Mouse (Mus musculus): Measurements from ENCODE around the gene Tsfm. TPM values are rescaled to one million over a fixed set of nuclear protein-coding genes. Genes with fewer than 3 reads are reported as not detected.
A peak's percentile ranks its signal among the peaks of the same experiment; 100 is the strongest.

The Tsfm gene
- polyA plus RNA-seq, 1 experiment, result not detected

- peak overlapping the region; percentile 75 for H3K4me3 ChIP-seq (ENCODE audit: insufficient read depth, low read depth, low read length)
- peaks cover 28% of the 10 kb centered on the region for H3K4me1 ChIP-seq (ENCODE audit: control insufficient read depth, insufficient read depth, low read length)
- WGBS, result under 1% methylated on average over 52 of the region's 57 CpGs
- peak overlapping the region; percentile 98 for H3K27ac ChIP-seq (ENCODE audit: insufficient read depth, low read depth, low read length)
- no peak; the same call in 1 of the 2 replicates for TF ChIP-seq POLR2A (IDR thresholded peaks at IDR 0.05; ENCODE audit: insufficient read depth, low read depth, low read length)
Measured at GRCm38 (mm10) chr10:126979636-126980151, 50.9 kb downstream of the Tsfm start.

- H3K27ac ChIP-seq (ENCODE audit: insufficient read depth, low read depth, low read length), result peak overlapping the region; percentile 98
- peak overlapping the region; percentile 75 for H3K4me3 ChIP-seq (ENCODE audit: insufficient read depth, low read depth, low read length)
- under 1% methylated on average over 62 of the region's 62 CpGs for WGBS
- peaks cover 22% of the 10 kb centered on the region for H3K4me1 ChIP-seq (ENCODE audit: control insufficient read depth, insufficient read depth, low read length)
- TF ChIP-seq POLR2A (IDR thresholded peaks at IDR 0.05; ENCODE audit: insufficient read depth, low read depth, low read length) (no peak), CTCF (IDR thresholded peaks at IDR 0.05; ENCODE audit: insufficient read depth, low read depth, low read length) (no peak)
Measured at GRCm38 (mm10) chr10:126979121-126979635, 51.5 kb downstream of the Tsfm start.

GRCm38 (mm10) chr10:126978277-126978994 lies 52.2 kb downstream of the Tsfm start, which contains the start of gene Ctdsp2:
Gene Ctdsp2, plus strand, starts transcription at chr10:126978717.
- WGBS, result under 1% methylated on average over 55 of the region's 56 CpGs

GRCm38 (mm10) chr10:126977076-126977475 lies 53.6 kb downstream of the Tsfm start:
- no peak for TF ChIP-seq POLR2A (IDR thresholded peaks at IDR 0.05; ENCODE audit: insufficient read depth, low read depth, low read length)
- TF ChIP-seq CTCF (IDR thresholded peaks at IDR 0.05; ENCODE audit: insufficient read depth, low read depth, low read length), result no peak
- Histone ChIP-seq H3K4me1 (ENCODE audit: control insufficient read depth, insufficient read depth, low read length) (peaks cover 16% of the 10 kb centered on the region), H3K4me3 (ENCODE audit: insufficient read depth, low read depth, low read length) (no peak overlapping the region), H3K27ac (ENCODE audit: insufficient read depth, low read depth, low read length) (no peak overlapping the region)
- WGBS, result 65% methylated on average over 4 of the region's 4 CpGs

More at GRCm38 (mm10) chr10:126978277-126978994, 52.2 kb downstream of the Tsfm start, which contains the start of gene Ctdsp2:
- peak within 1 kb of the TSS; percentile 98 for H3K27ac ChIP-seq (ENCODE audit: insufficient read depth, low read depth, low read length)
- H3K4me1 ChIP-seq (ENCODE audit: control insufficient read depth, insufficient read depth, low read length), result peaks cover 17% of the 10 kb centered on the region
- TF ChIP-seq CTCF (IDR thresholded peaks at IDR 0.05; ENCODE audit: insufficient read depth, low read depth, low read length), result no peak
- peak; percentile 75 for TF ChIP-seq POLR2A (IDR thresholded peaks at IDR 0.05; ENCODE audit: insufficient read depth, low read depth, low read length)
- peak within 1 kb of the TSS; percentile 75 for H3K4me3 ChIP-seq (ENCODE audit: insufficient read depth, low read depth, low read length)

GRCm38 (mm10) chr10:126975706-126976105 lies 54.9 kb downstream of the Tsfm start:
- TF ChIP-seq POLR2A (IDR thresholded peaks at IDR 0.05; ENCODE audit: insufficient read depth, low read depth, low read length), result no peak
- no peak for TF ChIP-seq CTCF (IDR thresholded peaks at IDR 0.05; ENCODE audit: insufficient read depth, low read depth, low read length)
- H3K4me3 ChIP-seq (ENCODE audit: insufficient read depth, low read depth, low read length), result no peak overlapping the region
- 85% methylated on average over 6 of the region's 6 CpGs for WGBS
- H3K27ac ChIP-seq (ENCODE audit: insufficient read depth, low read depth, low read length), result no peak overlapping the region
- peaks cover 17% of the 10 kb centered on the region for H3K4me1 ChIP-seq (ENCODE audit: control insufficient read depth, insufficient read depth, low read length)

GRCm38 (mm10) chr10:126972988-126973387 lies 57.7 kb downstream of the Tsfm start:
- no peak for TF ChIP-seq CTCF (IDR thresholded peaks at IDR 0.05; ENCODE audit: insufficient read depth, low read depth, low read length)
- no peak for TF ChIP-seq POLR2A (IDR thresholded peaks at IDR 0.05; ENCODE audit: insufficient read depth, low read depth, low read length)
- peaks cover 17% of the 10 kb centered on the region for H3K4me1 ChIP-seq (ENCODE audit: control insufficient read depth, insufficient read depth, low read length)
- no peak overlapping the region for H3K4me3 ChIP-seq (ENCODE audit: insufficient read depth, low read depth, low read length)
- 51% methylated on average over 7 of the region's 7 CpGs for WGBS
- no peak overlapping the region for H3K27ac ChIP-seq (ENCODE audit: insufficient read depth, low read depth, low read length)

GRCm38 (mm10) chr10:126972051-126972725 lies 58.5 kb downstream of the Tsfm start:
- no peak for TF ChIP-seq POLR2A (IDR thresholded peaks at IDR 0.05; ENCODE audit: insufficient read depth, low read depth, low read length)
- no peak for TF ChIP-seq CTCF (IDR thresholded peaks at IDR 0.05; ENCODE audit: insufficient read depth, low read depth, low read length)
- Histone ChIP-seq H3K4me1 (ENCODE audit: control insufficient read depth, insufficient read depth, low read length) (peaks cover 14% of the 10 kb centered on the region), H3K4me3 (ENCODE audit: insufficient read depth, low read depth, low read length) (no peak overlapping the region), H3K27ac (ENCODE audit: insufficient read depth, low read depth, low read length) (no peak overlapping the region)
- 32% methylated on average over 13 of the region's 13 CpGs for WGBS

- Histone ChIP-seq H3K4me1 (ENCODE audit: control insufficient read depth, insufficient read depth, low read length) (peaks cover 14% of the 10 kb centered on the region), H3K4me3 (ENCODE audit: insufficient read depth, low read depth, low read length) (no peak overlapping the region), H3K27ac (ENCODE audit: insufficient read depth, low read depth, low read length) (no peak overlapping the region)
- WGBS, result 54% methylated on average over 12 of the region's 12 CpGs
- TF ChIP-seq CTCF (IDR thresholded peaks at IDR 0.05; ENCODE audit: insufficient read depth, low read depth, low read length), result no peak
- no peak for TF ChIP-seq POLR2A (IDR thresholded peaks at IDR 0.05; ENCODE audit: insufficient read depth, low read depth, low read length)
Measured at GRCm38 (mm10) chr10:126971363-126972050, 59.1 kb downstream of the Tsfm start.

All from olfactory bulb, adult 2 months (tissue).